Mouse (Mus musculus) heart, postnatal 0 days (tissue): ENCODE data around the gene Hif3a. TPM values are rescaled to one million over a fixed set of nuclear protein-coding genes. Genes with fewer than 3 reads are reported as not detected.

Source experiments
- ATAC-seq: fragments of 200-750 bp; cut with Nextera tagmentation; 2 replicates; pipeline ENCODE4 v1.8.0; 2017; ENCODE audit warnings: low read depth, moderate number of reproducible peaks, moderate library complexity; ENCODE audit not compliant: insufficient read depth
- DNase-seq: peaks from one replicate; pipeline ENCODE4 v3.0.0-alpha.2; 2016; ENCODE audit warnings: low spot score
- H3K27ac ChIP-seq: fragments of 300-500 bp; sonication (generic); 2 replicates; pipeline ENCODE4 v1.5.1; 2014; ENCODE audit warnings: low read depth, mild to moderate bottlenecking
- H3K27me3 ChIP-seq: fragments of 300-500 bp; sonication (generic); 2 replicates; pipeline ENCODE4 v1.6.1; 2014; ENCODE audit warnings: low read length, mixed read lengths; ENCODE audit not compliant: control insufficient read depth, insufficient read depth
- H3K36me3 ChIP-seq: fragments of 300-500 bp; sonication (generic); replicated peaks from 2 replicates; pipeline ENCODE4 v1.6.1; 2014; ENCODE audit warnings: low read length, mixed read lengths; ENCODE audit not compliant: control insufficient read depth, insufficient read depth
- H3K4me1 ChIP-seq: fragments of 300-500 bp; sonication (generic); 2 replicates; pipeline ENCODE4 v1.6.1; 2014; ENCODE audit warnings: antibody characterized with exemption; ENCODE audit not compliant: control insufficient read depth, insufficient read depth
- H3K4me2 ChIP-seq: fragments of 300-500 bp; sonication (generic); 2 replicates; pipeline ENCODE4 v1.6.1; 2014; ENCODE audit warnings: low read depth, mild to moderate bottlenecking, low read length, moderate library complexity
- H3K4me3 ChIP-seq: fragments of 300-500 bp; sonication (generic); 2 replicates; pipeline ENCODE4 v1.5.1; 2014; ENCODE audit warnings: low read depth, low read length
- H3K9ac ChIP-seq: fragments of 300-500 bp; sonication (generic); replicated peaks from 2 replicates; pipeline ENCODE4 v1.6.1; 2014; ENCODE audit warnings: low read depth, low read length, mixed read lengths
- H3K9me3 ChIP-seq: fragments of 300-500 bp; sonication (generic); replicated peaks from 2 replicates; pipeline ENCODE4 v1.6.1; 2016; ENCODE audit warnings: low read length; ENCODE audit not compliant: control insufficient read depth
- CTCF ChIP-seq: IDR thresholded peaks from 2 replicates; pipeline ENCODE4 v1.5.1; 2016; ENCODE audit warnings: antibody characterized with exemption, control low read depth, low read depth
- EP300 ChIP-seq: IDR thresholded peaks from 2 replicates; pipeline ENCODE4 v1.6.1; 2016; ENCODE audit warnings: antibody characterized with exemption, low read depth
- WGBS: fragments of 180-500 bp; shearing (Covaris S2); extraction: QIAGEN DNeasy Blood & Tissue Kit; methylation state at CpG from one replicate; pipeline ENCODE4 v1.1.7; 2014; 5-methylcytosine and 5-hydroxymethylcytosine counted together
- polyA plus RNA-seq: library from polyadenylated mRNA; unstranded; fragments of >200 nt; fragmentation: Nextera tagmentation; extraction: Ambion mirVana; gene quantifications from 2 replicates; pipeline ENCODE4 v1.2.1, GENCODE M21; 2015
- total RNA-seq: library from RNA; depleted of rRNA; stranded (reverse); fragments of >200 nt; gene quantifications from 2 replicates; pipeline ENCODE4 v1.2.3, GENCODE M21; 2014; ENCODE audit warnings: low replicate concordance

Gene Hif3a
- total and polyA plus RNA-seq, 2 experiments from 2014 or later, result 4.2 to 35.5 TPM

DNA sequence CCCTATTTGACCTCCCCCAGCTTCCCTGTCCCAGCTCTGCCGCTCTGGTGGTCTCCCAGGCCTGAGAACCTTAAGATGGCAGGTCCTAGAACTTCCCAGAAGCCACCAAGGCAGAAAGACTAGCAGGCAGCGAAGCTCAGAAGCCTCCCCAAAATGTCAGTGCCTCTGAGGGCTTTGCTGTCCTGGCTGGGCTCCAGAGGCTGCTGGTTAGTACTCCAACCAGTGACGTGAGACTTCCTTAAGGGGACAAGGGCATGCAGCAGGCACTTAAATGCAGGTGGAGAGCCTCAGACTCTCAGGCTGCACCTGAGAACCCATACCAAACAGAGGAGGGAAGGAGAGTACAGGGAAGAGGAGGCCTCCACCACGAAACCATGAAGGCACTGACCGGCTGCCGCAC, 38.1 kb downstream of the Hif3a start:
- H3K27ac ChIP-seq, result peak overlapping the region; percentile 75
- H3K36me3 ChIP-seq, result peaks cover 32% of the 10 kb centered on the region
- peak overlapping the region; percentile 68 for H3K4me2 ChIP-seq
- no peak for TF ChIP-seq EP300
- no peak for TF ChIP-seq CTCF
- no peaks in the 10 kb centered on the region for H3K9me3 ChIP-seq
- no peak overlapping the region for H3K4me3 ChIP-seq
- peak overlapping the region; percentile 15; the same call in 1 of the 2 replicates for H3K9ac ChIP-seq
- H3K4me1 ChIP-seq, result peaks cover 56% of the 10 kb centered on the region
- ATAC-seq (no peak), DNase-seq (no peak)
- H3K27me3 ChIP-seq, result no peaks in the 10 kb centered on the region
- WGBS, result 51% methylated on average over 6 of the region's 6 CpGs

DNA sequence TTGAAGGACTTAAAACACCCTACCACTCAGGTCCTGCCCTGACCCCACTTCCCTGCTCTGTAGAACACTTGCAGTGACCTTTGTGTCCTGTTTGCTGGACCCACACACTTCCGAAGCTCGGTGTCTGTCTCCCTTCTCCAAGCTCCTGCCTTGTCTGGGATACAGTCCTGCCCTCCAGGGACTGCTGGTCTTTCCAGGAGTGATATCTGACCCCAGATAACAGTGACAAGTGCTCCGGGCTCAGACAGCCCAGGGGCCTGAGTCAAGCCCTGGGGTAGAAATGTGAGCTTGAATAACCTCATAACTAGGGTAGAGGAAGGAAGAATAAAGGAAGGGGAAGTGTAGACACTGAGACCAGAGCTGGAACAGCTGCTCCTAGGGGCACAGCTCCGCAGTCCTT, 38.5 kb downstream of the Hif3a start:
- H3K9ac ChIP-seq, result 0 out of 2 replicates have a peak overlapping the region, but pooled peaks have one; percentile 15
- peak overlapping the region; percentile 68 for H3K4me2 ChIP-seq
- H3K9me3 ChIP-seq, result no peaks in the 10 kb centered on the region
- 31% methylated on average over 4 of the region's 4 CpGs for WGBS
- H3K4me3 ChIP-seq, result no peak overlapping the region
- peak overlapping the region; percentile 75 for H3K27ac ChIP-seq
- H3K27me3 ChIP-seq, result no peaks in the 10 kb centered on the region
- DNase-seq, result no peak
- ATAC-seq, result no peak
- TF ChIP-seq CTCF, result no peak
- TF ChIP-seq EP300, result no peak
- H3K36me3 ChIP-seq, result peaks cover 32% of the 10 kb centered on the region
- H3K4me1 ChIP-seq, result peaks cover 60% of the 10 kb centered on the region

- H3K4me1 ChIP-seq, result peaks cover 69% of the 10 kb centered on the region
- no peak overlapping the region for H3K9ac ChIP-seq
- no peak for ATAC-seq
- 95% methylated on average over 15 of the region's 15 CpGs for WGBS
- DNase-seq, result no peak
- no peaks in the 10 kb centered on the region for H3K9me3 ChIP-seq
- H3K36me3 ChIP-seq, result peaks cover 32% of the 10 kb centered on the region
- no peak overlapping the region for H3K4me2 ChIP-seq
- H3K27ac ChIP-seq, result no peak overlapping the region
- H3K4me3 ChIP-seq, result no peak overlapping the region
- TF ChIP-seq CTCF (no peak), EP300 (no peak)
- no peaks in the 10 kb centered on the region for H3K27me3 ChIP-seq
Observed at GRCm38 (mm10) chr7:17022176-17022575, 40.1 kb downstream of the Hif3a start.

GRCm38 (mm10) chr7:17019426-17020166, 42.6 kb downstream of the Hif3a start:
- Histone ChIP-seq H3K27me3 (no peaks in the 10 kb centered on the region), H3K9ac (no peak overlapping the region), H3K4me1 (peaks cover 58% of the 10 kb centered on the region), H3K9me3 (no peaks in the 10 kb centered on the region), H3K4me2 (no peak overlapping the region), H3K27ac (0 out of 2 replicates have a peak overlapping the region, but pooled peaks have one; percentile 6), H3K4me3 (no peak overlapping the region), H3K36me3 (peaks cover 54% of the 10 kb centered on the region)
- ATAC-seq, result no peak
- DNase-seq, result no peak
- 66% methylated on average over 7 of the region's 7 CpGs for WGBS
- TF ChIP-seq EP300, result no peak
- no peak for TF ChIP-seq CTCF

DNA sequence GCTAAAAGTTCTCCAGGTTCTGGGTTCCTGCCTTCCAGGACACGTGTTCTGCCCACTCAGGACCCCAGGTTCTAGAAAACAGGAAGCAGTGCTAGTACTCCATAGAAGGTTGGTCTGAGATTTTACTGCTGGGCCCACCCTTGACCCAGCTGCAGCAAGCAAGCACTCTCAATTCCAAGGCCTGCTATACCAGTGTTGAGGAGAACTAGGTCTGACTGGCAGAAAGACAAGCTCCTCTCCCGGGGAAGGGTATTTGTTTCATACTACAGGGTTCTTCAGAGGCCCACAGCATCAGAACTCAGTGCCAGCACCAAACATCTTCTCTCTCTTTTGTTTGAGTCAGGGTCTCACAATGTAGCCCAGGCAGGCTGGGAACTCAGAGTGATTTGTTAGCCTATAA, 44.3 kb downstream of the Hif3a start:
- H3K36me3 ChIP-seq, result peaks cover 71% of the 10 kb centered on the region
- no peaks in the 10 kb centered on the region for H3K9me3 ChIP-seq
- H3K4me2 ChIP-seq, result no peak overlapping the region
- TF ChIP-seq CTCF, result no peak
- TF ChIP-seq EP300, result no peak
- peak overlapping the region; percentile 67 for H3K27ac ChIP-seq
- H3K4me3 ChIP-seq, result no peak overlapping the region
- DNase-seq, result no peak
- 68% methylated on average over 2 of the region's 2 CpGs for WGBS
- H3K27me3 ChIP-seq, result no peaks in the 10 kb centered on the region
- H3K4me1 ChIP-seq, result peaks cover 41% of the 10 kb centered on the region
- no peak overlapping the region for H3K9ac ChIP-seq
- ATAC-seq, result no peak

- DNase-seq (peak; percentile 94), ATAC-seq (peak; percentile 98)
- H3K4me2 ChIP-seq, result no peak overlapping the region
- no peaks in the 10 kb centered on the region for H3K27me3 ChIP-seq
- H3K4me1 ChIP-seq, result peaks cover 33% of the 10 kb centered on the region
- no peak overlapping the region for H3K4me3 ChIP-seq
- peaks cover 75% of the 10 kb centered on the region for H3K36me3 ChIP-seq
- peak overlapping the region; percentile 71 for H3K27ac ChIP-seq
- no peak overlapping the region for H3K9ac ChIP-seq
- TF ChIP-seq EP300, result peak; percentile 83
- TF ChIP-seq CTCF, result no peak
- WGBS, result 14% methylated on average over 1 of the region's 1 CpGs
- no peaks in the 10 kb centered on the region for H3K9me3 ChIP-seq
Observed at GRCm38 (mm10) chr7:17017036-17017435, 45.2 kb downstream of the Hif3a start.
